ENCODE assay signal across 15 mouse cellular contexts in genomic region chr2:28770697-28771096, GRCm38 (mm10).
DNase-seq lines count a peak whose midpoint lies in the region; ATAC-seq and TF ChIP-seq lines count a peak whose summit lies in the region.
"Had no signal": no experiment of that assay in that cellular context is flagged by ENCODE, and none has a peak within 500 bp of the region (broad histone marks: within the 10 kb centered on the region; RNA-seq: fewer than 3 reads in every experiment).

No protein-coding gene starts in this region.

- no peaks in the 10 kb centered on the region for H3K36me3 ChIP-seq in hindbrain, embryonic 16.5 days (ENCODE audit: control insufficient read depth, insufficient read depth, low read length)
- H3K36me3 ChIP-seq in hindbrain, postnatal 0 days (ENCODE audit: insufficient read depth, low read length) = no peaks in the 10 kb centered on the region
- no peaks in the 10 kb centered on the region for H3K36me3 ChIP-seq in heart, embryonic 15.5 days
- H3K36me3 ChIP-seq in intestine, embryonic 16.5 days (ENCODE audit: control insufficient read depth, insufficient read depth, low read length) = no peaks in the 10 kb centered on the region
- H3K36me3 ChIP-seq: embryonic facial prominence, embryonic 15.5 days; liver, embryonic 13.5 days had no signal

- ATAC-seq in hindbrain, embryonic 16.5 days = no peak
- ATAC-seq in hindbrain, postnatal 0 days = no peak
- ATAC-seq in heart, embryonic 15.5 days (replicated peaks; ENCODE audit: insufficient number of reproducible peaks, insufficient read depth, low FRiP score, low read depth) = 0 out of 2 replicates have a peak, but pooled peaks have one; percentile 43
- peak; percentile 40; the same call in 1 of the 2 replicates for ATAC-seq in intestine, embryonic 16.5 days

- no peak overlapping the region for H3K27ac ChIP-seq in hindbrain, embryonic 16.5 days (ENCODE audit: low read depth, low read length)
- no peak overlapping the region for H3K27ac ChIP-seq in hindbrain, postnatal 0 days
- peak overlapping the region; percentile 43 for H3K27ac ChIP-seq in heart, embryonic 15.5 days
- no peak overlapping the region for H3K27ac ChIP-seq in intestine, embryonic 16.5 days (ENCODE audit: low read length)
- H3K27ac ChIP-seq: embryonic facial prominence, embryonic 15.5 days; gastrocnemius, adult 2 months; liver, embryonic 13.5 days had no signal

- peaks cover 2% of the 10 kb centered on the region; the same call in 1 of the 2 replicates for H3K4me1 ChIP-seq in hindbrain, embryonic 16.5 days (ENCODE audit: control insufficient read depth, insufficient read depth, low read depth, low read length)
- no peaks in the 10 kb centered on the region for H3K4me1 ChIP-seq in hindbrain, postnatal 0 days (ENCODE audit: insufficient read depth, low read length)
- peaks cover 23% of the 10 kb centered on the region for H3K4me1 ChIP-seq in heart, embryonic 15.5 days (replicated peaks)
- H3K4me1 ChIP-seq in intestine, embryonic 16.5 days (ENCODE audit: control insufficient read depth, insufficient read depth, low read length) = 0 out of 2 replicates have a peak, but pooled peaks cover 6% of the 10 kb centered on the region
- H3K4me1 ChIP-seq: embryonic facial prominence, embryonic 15.5 days had no signal

- no peak for TF ChIP-seq CTCF in hindbrain, postnatal 0 days (IDR thresholded peaks at IDR 0.05; ENCODE audit: low read depth)

- no peaks in the 10 kb centered on the region for H3K9me3 ChIP-seq in hindbrain, embryonic 16.5 days (ENCODE audit: control insufficient read depth, low read length)
- no peaks in the 10 kb centered on the region for H3K9me3 ChIP-seq in hindbrain, postnatal 0 days (ENCODE audit: low read length)
- H3K9me3 ChIP-seq in heart, embryonic 15.5 days (replicated peaks) = no peaks in the 10 kb centered on the region
- H3K9me3 ChIP-seq in intestine, embryonic 16.5 days (ENCODE audit: control insufficient read depth, low read length) = no peaks in the 10 kb centered on the region
- H3K9me3 ChIP-seq: embryonic facial prominence, embryonic 15.5 days; liver, embryonic 13.5 days had no signal

- no peak for DNase-seq in hindbrain, postnatal 0 days (ENCODE audit: low spot score)
- peak; percentile 51 for DNase-seq in large intestine, adult 2 months (ENCODE audit: low read depth, low spot score)
- no peak for DNase-seq in ovary, adult 18-20 months (ENCODE audit: low spot score)
- DNase-seq in ovary, postnatal 36 days (ENCODE audit: low spot score) = no peak
- no peak for DNase-seq in gastrocnemius, adult 18-20 months (ENCODE audit: low spot score)
- DNase-seq: gastrocnemius, adult 2 months; layer of hippocampus, adult 9-11 months; liver, embryonic 13.5 days; spleen, adult 18-20 months; thymus, postnatal 36 days had no signal

- H3K9ac ChIP-seq in hindbrain, embryonic 16.5 days (ENCODE audit: low read depth, low read length) = 0 out of 2 replicates have a peak overlapping the region, but pooled peaks have one; percentile 22
- H3K9ac ChIP-seq in hindbrain, postnatal 0 days (replicated peaks; ENCODE audit: low read length) = no peak overlapping the region
- H3K9ac ChIP-seq in heart, embryonic 15.5 days = no peak overlapping the region
- peak overlapping the region; percentile 48 for H3K9ac ChIP-seq in intestine, embryonic 16.5 days (ENCODE audit: low read depth, low read length)
- H3K9ac ChIP-seq: embryonic facial prominence, embryonic 15.5 days; liver, embryonic 13.5 days had no signal

- H3K4me3 ChIP-seq in hindbrain, embryonic 16.5 days (ENCODE audit: low read length) = no peak overlapping the region
- H3K4me3 ChIP-seq in hindbrain, postnatal 0 days (ENCODE audit: low read length) = no peak overlapping the region
- H3K4me3 ChIP-seq in heart, embryonic 15.5 days = peak overlapping the region; percentile 1; the same call in 1 of the 2 replicates
- no peak overlapping the region for H3K4me3 ChIP-seq in intestine, embryonic 16.5 days (ENCODE audit: low read length)
- H3K4me3 ChIP-seq: embryonic facial prominence, embryonic 15.5 days; gastrocnemius, adult 2 months; liver, embryonic 13.5 days; myocyte had no signal

- no peak overlapping the region; the same call in 1 of the 2 replicates for H3K4me2 ChIP-seq in hindbrain, embryonic 16.5 days (ENCODE audit: low read length)
- no peak overlapping the region for H3K4me2 ChIP-seq in hindbrain, postnatal 0 days (ENCODE audit: low read depth, low read length)
- peak overlapping the region; percentile 33 for H3K4me2 ChIP-seq in heart, embryonic 15.5 days
- peak overlapping the region; percentile 37 for H3K4me2 ChIP-seq in intestine, embryonic 16.5 days (ENCODE audit: low read depth, low read length)
- H3K4me2 ChIP-seq: embryonic facial prominence, embryonic 15.5 days; liver, embryonic 13.5 days had no signal

- no peaks in the 10 kb centered on the region; the same call in 1 of the 2 replicates for H3K27me3 ChIP-seq in hindbrain, embryonic 16.5 days (replicated peaks; ENCODE audit: control insufficient read depth, insufficient read depth, low read length)
- H3K27me3 ChIP-seq in hindbrain, postnatal 0 days (ENCODE audit: insufficient read depth, low read length) = no peaks in the 10 kb centered on the region
- H3K27me3 ChIP-seq in heart, embryonic 15.5 days = no peaks in the 10 kb centered on the region; the same call in 1 of the 2 replicates
- H3K27me3 ChIP-seq in intestine, embryonic 16.5 days (replicated peaks; ENCODE audit: control insufficient read depth, insufficient read depth, low read length) = no peaks in the 10 kb centered on the region
- H3K27me3 ChIP-seq: embryonic facial prominence, embryonic 15.5 days had no signal

- 58% methylated on average over 5 of the region's 5 CpGs for WGBS in hindbrain, embryonic 16.5 days
- 54% methylated on average over 5 of the region's 5 CpGs for WGBS in hindbrain, postnatal 0 days
- 22% methylated on average over 5 of the region's 5 CpGs for WGBS in heart, embryonic 15.5 days
- WGBS in intestine, embryonic 16.5 days = 23% methylated on average over 5 of the region's 5 CpGs
- 7% methylated on average over 5 of the region's 5 CpGs for WGBS in large intestine, adult 2 months

Comparison
In these comparisons a context has a peak if more than half of its experiments do, and no peak if none do; other contexts are left out.
1. H3K9ac ChIP-seq: peak in hindbrain, embryonic 16.5 days (single experiment) and intestine, embryonic 16.5 days (single experiment); none in hindbrain, postnatal 0 days (single experiment) and heart, embryonic 15.5 days (single experiment).
2. ATAC-seq: peak in heart, embryonic 15.5 days (single experiment) and intestine, embryonic 16.5 days (single experiment); none in hindbrain, embryonic 16.5 days (single experiment) and hindbrain, postnatal 0 days (single experiment).
3. H3K4me2 ChIP-seq: peak in heart, embryonic 15.5 days (single experiment) and intestine, embryonic 16.5 days (single experiment); none in hindbrain, embryonic 16.5 days (single experiment) and hindbrain, postnatal 0 days (single experiment).